In the genomic region with DNA sequence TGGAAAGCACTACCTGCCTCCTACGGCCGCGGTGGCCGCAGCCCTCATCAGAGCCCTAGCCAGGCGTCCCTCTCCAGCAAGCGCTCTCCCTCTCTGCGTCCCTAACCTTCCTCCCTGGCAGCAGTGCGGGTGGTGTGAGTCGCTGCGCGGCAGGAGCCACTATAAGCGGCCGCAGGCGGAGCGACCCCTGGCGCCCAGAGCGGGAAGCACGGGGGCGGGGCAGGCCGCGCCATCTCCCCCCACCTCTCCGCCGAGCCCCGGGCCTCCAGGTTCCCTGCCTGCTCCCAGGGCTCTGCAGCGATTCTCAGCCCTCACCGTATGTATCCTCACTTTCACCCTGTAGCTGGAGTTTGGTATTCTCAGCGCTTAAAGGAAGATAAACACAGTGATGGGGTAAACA, we compare ENCODE assay signal across 8 mouse cellular contexts. TPM values are rescaled to one million over a fixed set of nuclear protein-coding genes. Genes with fewer than 3 reads are reported as not detected.
DNase-seq lines count a peak whose midpoint lies in the region; ATAC-seq lines count a peak whose summit lies in the region.

No protein-coding gene starts in this region.

- peak; percentile 61 for ATAC-seq in hindbrain, embryonic 15.5 days (ENCODE audit: low FRiP score, low read depth)
- no peak for ATAC-seq in erythroid progenitor cell, adult 5-6 weeks (replicated peaks; ENCODE audit: low FRiP score, poor library complexity, severe bottlenecking)

- H3K9me3 ChIP-seq in hindbrain, embryonic 15.5 days, result no peaks in the 10 kb centered on the region
- H3K9me3 ChIP-seq in limb, embryonic 10.5 days (replicated peaks), result no peaks in the 10 kb centered on the region
- H3K9me3 ChIP-seq in midbrain, embryonic 10.5 days (replicated peaks), result no peaks in the 10 kb centered on the region

- H3K36me3 ChIP-seq in hindbrain, embryonic 15.5 days, result no peaks in the 10 kb centered on the region
- H3K36me3 ChIP-seq in limb, embryonic 10.5 days, result peaks cover 7% of the 10 kb centered on the region
- H3K36me3 ChIP-seq in midbrain, embryonic 10.5 days, result peaks cover 6% of the 10 kb centered on the region

- no peak overlapping the region for H3K9ac ChIP-seq in hindbrain, embryonic 15.5 days

- peak; percentile 78 to 91 for DNase-seq in adrenal gland, adult (ENCODE audit: inconsistent age in 2 of 2, low spot score in 1 of 2)
- peak; percentile 80 to 89 for DNase-seq in cerebellum, postnatal 14 days
- peak; percentile 42 to 55 for DNase-seq in gastrocnemius, adult 8-10 months (ENCODE audit: low spot score in 2 of 2)
- DNase-seq in limb, embryonic 10.5 days (ENCODE audit: low spot score), result peak; percentile 91
- DNase-seq in midbrain, embryonic 10.5 days (ENCODE audit: low spot score), result peak; percentile 86
- DNase-seq in right cerebral cortex, postnatal 4 days, result peak; percentile 84

- H3K27me3 ChIP-seq in hindbrain, embryonic 15.5 days, result peaks cover 65% of the 10 kb centered on the region
- H3K27me3 ChIP-seq in limb, embryonic 10.5 days (ENCODE audit: low read depth, poor library complexity, severe bottlenecking), result peaks cover 100% of the 10 kb centered on the region
- peaks cover 100% of the 10 kb centered on the region for H3K27me3 ChIP-seq in midbrain, embryonic 10.5 days (ENCODE audit: low read depth, poor library complexity, severe bottlenecking)

- 0% methylated on average over 23 of the region's 27 CpGs for WGBS in hindbrain, embryonic 15.5 days
- under 1% methylated on average over 27 of the region's 27 CpGs for WGBS in limb, embryonic 10.5 days
- 1% methylated on average over 27 of the region's 27 CpGs for WGBS in midbrain, embryonic 10.5 days

- peak overlapping the region; percentile 42 for H3K4me2 ChIP-seq in hindbrain, embryonic 15.5 days

- H3K27ac ChIP-seq in hindbrain, embryonic 15.5 days (replicated peaks), result no peak overlapping the region
- 0 out of 2 replicates have a peak overlapping the region, but pooled peaks have one; percentile 0 for H3K27ac ChIP-seq in limb, embryonic 10.5 days
- H3K27ac ChIP-seq in midbrain, embryonic 10.5 days (replicated peaks), result no peak overlapping the region; the same call in 1 of the 2 replicates

- peaks cover 13% of the 10 kb centered on the region; the same call in 1 of the 2 replicates for H3K4me1 ChIP-seq in hindbrain, embryonic 15.5 days (replicated peaks)
- peaks cover 38% of the 10 kb centered on the region for H3K4me1 ChIP-seq in limb, embryonic 10.5 days
- peaks cover 60% of the 10 kb centered on the region for H3K4me1 ChIP-seq in midbrain, embryonic 10.5 days

- H3K4me3 ChIP-seq in hindbrain, embryonic 15.5 days, result peak overlapping the region; percentile 25
- H3K4me3 ChIP-seq in limb, embryonic 10.5 days, result peak overlapping the region; percentile 31
- H3K4me3 ChIP-seq in midbrain, embryonic 10.5 days, result peak overlapping the region; percentile 47

RNA-seq across cellular contexts. Expression of a gene that starts 0.7 kb away (rescaled TPM):
- total RNA-seq in gastrocnemius, adult 8-10 months (2022), result not detected
- 6.4 and 7.8 TPM in 2 replicates for polyA plus RNA-seq in hindbrain, embryonic 15.5 days (2015; fragmentation: Nextera tagmentation; extraction: Ambion mirVana)
- polyA plus RNA-seq in limb, embryonic 10.5 days (2016; fragmentation: Nextera tagmentation; extraction: Ambion mirVana), result 0.15 and 0.23 TPM in 2 replicates
- polyA plus RNA-seq in midbrain, embryonic 10.5 days (2016; fragmentation: Nextera tagmentation; extraction: Ambion mirVana), result 0.21 and 2.3 TPM in 2 replicates
- total RNA-seq in erythroid progenitor cell, adult 5-6 weeks (2015; ENCODE audit: low replicate concordance), result not detected in 2 replicates
- not detected in 2 replicates for total RNA-seq in erythroid progenitor cell, adult 5-6 weeks (2017; ENCODE audit: low replicate concordance)

RNA-seq across cellular contexts. Expression of a gene that starts 4.7 kb away (rescaled TPM):
- under 1 TPM in 1 of 4 experiments, not detected in 3; 0.24 TPM for total RNA-seq in gastrocnemius, adult 8-10 months (2022)
- polyA plus RNA-seq in hindbrain, embryonic 15.5 days (2015; fragmentation: Nextera tagmentation; extraction: Ambion mirVana), result 1.1 and 1.3 TPM in 2 replicates
- 1.4 and 2.1 TPM in 2 replicates for polyA plus RNA-seq in limb, embryonic 10.5 days (2016; fragmentation: Nextera tagmentation; extraction: Ambion mirVana)
- polyA plus RNA-seq in midbrain, embryonic 10.5 days (2016; fragmentation: Nextera tagmentation; extraction: Ambion mirVana), result 0.99 and 1.3 TPM in 2 replicates
- total RNA-seq in erythroid progenitor cell, adult 5-6 weeks (2015; ENCODE audit: low replicate concordance), result not detected in 2 replicates
- not detected in 2 replicates for total RNA-seq in erythroid progenitor cell, adult 5-6 weeks (2017; ENCODE audit: low replicate concordance)

RNA-seq across cellular contexts. Expression of a gene that starts 13.9 kb away (rescaled TPM):
- total RNA-seq in gastrocnemius, adult 8-10 months (2022), result not detected
- polyA plus RNA-seq in hindbrain, embryonic 15.5 days (2015; fragmentation: Nextera tagmentation; extraction: Ambion mirVana), result 8.5 and 10.1 TPM in 2 replicates
- polyA plus RNA-seq in limb, embryonic 10.5 days (2016; fragmentation: Nextera tagmentation; extraction: Ambion mirVana), result 54.8 and 56.2 TPM in 2 replicates
- 47.5 and 50.2 TPM in 2 replicates for polyA plus RNA-seq in midbrain, embryonic 10.5 days (2016; fragmentation: Nextera tagmentation; extraction: Ambion mirVana)
- total RNA-seq in erythroid progenitor cell, adult 5-6 weeks (2015; ENCODE audit: low replicate concordance), result 152 and 157 TPM in 2 replicates
- 126 and 180 TPM in 2 replicates for total RNA-seq in erythroid progenitor cell, adult 5-6 weeks (2017; ENCODE audit: low replicate concordance)

RNA-seq across cellular contexts. Expression of a gene that starts 33.3 kb away (rescaled TPM):
- total RNA-seq in gastrocnemius, adult 8-10 months (2022), result under 1 TPM in 3 of 4 experiments, not detected in 1; 0.31 to 0.58 (median 0.35) TPM
- polyA plus RNA-seq in hindbrain, embryonic 15.5 days (2015; fragmentation: Nextera tagmentation; extraction: Ambion mirVana), result 57.5 and 89.3 TPM in 2 replicates
- polyA plus RNA-seq in limb, embryonic 10.5 days (2016; fragmentation: Nextera tagmentation; extraction: Ambion mirVana), result 0.16 TPM in 1 of 2 replicates, not detected in the other
- 3.3 and 4.2 TPM in 2 replicates for polyA plus RNA-seq in midbrain, embryonic 10.5 days (2016; fragmentation: Nextera tagmentation; extraction: Ambion mirVana)
- not detected in 2 replicates for total RNA-seq in erythroid progenitor cell, adult 5-6 weeks (2015; ENCODE audit: low replicate concordance)
- total RNA-seq in erythroid progenitor cell, adult 5-6 weeks (2017; ENCODE audit: low replicate concordance), result not detected in 2 replicates

RNA-seq across cellular contexts. Expression of a gene that starts 37.4 kb away (rescaled TPM):
- total RNA-seq in gastrocnemius, adult 8-10 months (2022), result 1 to 10 TPM; 3.0 to 5.4 (median 4.1) TPM
- 32.3 and 34.9 TPM in 2 replicates for polyA plus RNA-seq in hindbrain, embryonic 15.5 days (2015; fragmentation: Nextera tagmentation; extraction: Ambion mirVana)
- polyA plus RNA-seq in limb, embryonic 10.5 days (2016; fragmentation: Nextera tagmentation; extraction: Ambion mirVana), result 60.5 and 64.1 TPM in 2 replicates
- polyA plus RNA-seq in midbrain, embryonic 10.5 days (2016; fragmentation: Nextera tagmentation; extraction: Ambion mirVana), result 55.3 and 57.1 TPM in 2 replicates
- not detected in 2 replicates for total RNA-seq in erythroid progenitor cell, adult 5-6 weeks (2015; ENCODE audit: low replicate concordance)
- 0.51 TPM in 1 of 2 replicates, not detected in the other for total RNA-seq in erythroid progenitor cell, adult 5-6 weeks (2017; ENCODE audit: low replicate concordance)
